Mouse (Mus musculus) MEL (cell line): ENCODE measurements around the gene Slc25a54.

ENCODE experiments used
- CTCF ChIP-seq, 3 experiments: IDR thresholded peaks in 2 of 3; conservative IDR thresholded peaks in 1 of 3; 2 replicates each; pipeline ENCODE4 v1.5.1; 2011 to 2012; ENCODE audit warnings: low read length in 3 of 3, low read depth in 2 of 3, mild to moderate bottlenecking in 2 of 3, improper control_type of control experiment in 1 of 3, inconsistent platforms in 1 of 3, mixed read lengths in 1 of 3, moderate library complexity in 1 of 3; ENCODE audit not compliant: control insufficient read depth in 1 of 3, insufficient read depth in 1 of 3, poor library complexity in 1 of 3, severe bottlenecking in 1 of 3
- E2F4 ChIP-seq: IDR thresholded peaks from 2 replicates; pipeline ENCODE4 v1.6.1; 2011; ENCODE audit warnings: low read depth, low read length, improper control_type of control experiment, borderline replicate concordance
- EP300 ChIP-seq, 2 experiments: IDR thresholded peaks; 2 replicates each; pipeline ENCODE4 v1.6.1; 2011; ENCODE audit warnings: improper control_type of control experiment in 2 of 2, low read length in 2 of 2, low read depth in 1 of 2, mild to moderate bottlenecking in 1 of 2
- MAFK ChIP-seq: IDR thresholded peaks from 2 replicates; pipeline ENCODE4 v1.6.1; 2011; ENCODE audit warnings: low read depth, mild to moderate bottlenecking, low read length, improper control_type of control experiment, borderline replicate concordance
- TAL1 ChIP-seq: IDR thresholded peaks from 2 replicates; pipeline ENCODE4 v1.6.1; 2012; ENCODE audit warnings: mild to moderate bottlenecking, inconsistent platforms, low read length, moderate library complexity, mixed read lengths
- ZC3H11A ChIP-seq: IDR thresholded peaks from 2 replicates; pipeline ENCODE4 v1.6.1; 2012; ENCODE audit warnings: low read depth, mild to moderate bottlenecking, inconsistent platforms, low read length, improper control_type of control experiment

DNA sequence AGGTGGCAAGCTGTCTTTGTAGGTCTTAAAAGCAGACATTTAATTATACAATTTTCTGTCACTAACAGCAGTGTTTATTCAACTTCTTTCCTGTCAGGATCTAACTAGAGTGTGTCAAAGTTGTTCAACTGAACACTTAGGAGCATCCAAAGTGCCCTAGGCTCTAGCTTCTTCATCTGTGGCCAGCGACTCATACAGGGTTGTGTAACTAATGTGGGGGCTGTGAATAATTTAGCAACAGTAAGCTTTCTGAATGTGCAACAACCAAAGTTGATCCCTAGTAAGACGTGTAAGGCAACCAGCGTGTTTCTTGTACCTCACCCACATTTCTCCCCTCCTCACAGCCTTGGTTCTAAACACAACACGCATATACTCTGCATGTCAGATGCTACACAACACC is 39.4 kb upstream of the Slc25a54 start:
- no peak for TF ChIP-seq E2F4
- TF ChIP-seq ZC3H11A = no peak
- no peak for TF ChIP-seq CTCF (IDR thresholded peaks at IDR 0.05 in 2 of 3, conservative IDR thresholded peaks at IDR 0.05 in 1 of 3; ENCODE audit: control insufficient read depth in 1 of 3, insufficient read depth in 1 of 3, low read depth in 2 of 3, low read length in 3 of 3, poor library complexity in 1 of 3, severe bottlenecking in 1 of 3)
- no peak for TF ChIP-seq EP300 (IDR thresholded peaks at IDR 0.05; ENCODE audit: low read depth in 1 of 2, low read length in 2 of 2)
- TF ChIP-seq MAFK = no peak
- no peak for TF ChIP-seq TAL1
